Mouse (Mus musculus) bone marrow, adult 2 months (tissue): Measurements from ENCODE around the gene Cryba4.

Experiments
- CTCF ChIP-seq: fragments of 200-500 bp; IDR thresholded peaks from 2 replicates; pipeline ENCODE4 v1.5.1; 2011; ENCODE audit warnings: low read length, control low read depth; ENCODE audit not compliant: control insufficient read depth, insufficient read depth
- POLR2A ChIP-seq: fragments of 200-500 bp; IDR thresholded peaks from 2 replicates; pipeline ENCODE4 v1.6.1; 2011; ENCODE audit warnings: low read depth, mild to moderate bottlenecking, control low read depth, low read length, borderline replicate concordance; ENCODE audit not compliant: control insufficient read depth

DNA sequence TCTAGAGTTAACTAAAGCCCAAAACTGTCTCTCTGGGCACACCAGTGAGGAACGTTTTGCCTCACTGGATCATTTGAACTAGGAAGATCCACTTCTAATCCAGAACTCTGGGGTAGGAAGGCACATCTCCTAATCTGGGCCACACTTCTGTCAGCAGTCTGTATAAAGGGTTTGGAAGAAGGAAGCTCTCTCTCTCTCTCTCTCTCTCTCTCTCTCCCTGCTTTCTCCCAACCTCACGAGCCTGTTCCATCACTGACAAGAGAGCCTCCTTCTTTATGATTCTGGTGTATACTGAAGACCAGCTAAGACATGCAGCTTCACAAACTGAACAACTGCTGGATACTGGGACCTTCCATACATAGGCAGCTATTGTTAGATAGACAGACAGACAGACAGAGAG, 10.5 kb downstream of the Cryba4 start:
- TF ChIP-seq CTCF (no peak), POLR2A (no peak)
